Mouse (Mus musculus) liver, adult 2 months (tissue): ENCODE results near the gene Gm42742. TPM values are rescaled to one million over a fixed set of nuclear protein-coding genes. Genes with fewer than 3 reads are reported as not detected.

Experiments
- DNase-seq: peaks from one replicate; pipeline ENCODE4 v3.0.0-alpha.2; 2011; ENCODE audit warnings: low read depth, low spot score; ENCODE audit errors: extremely low read depth
- H3K27ac ChIP-seq: fragments of 200-500 bp; replicated peaks from 2 replicates; pipeline ENCODE4 v1.5.1; 2012; ENCODE audit warnings: low read depth, mild to moderate bottlenecking, control low read depth, inconsistent platforms, low read length; ENCODE audit not compliant: insufficient read depth
- H3K27me3 ChIP-seq: fragments of 200-500 bp; 2 replicates; pipeline ENCODE4 v1.6.1; 2012; ENCODE audit warnings: mild to moderate bottlenecking, moderate library complexity, low read length, inconsistent platforms; ENCODE audit not compliant: control insufficient read depth, insufficient read depth
- H3K36me3 ChIP-seq: fragments of 200-500 bp; 2 replicates; pipeline ENCODE4 v1.6.1; 2012; ENCODE audit warnings: low read length, inconsistent platforms; ENCODE audit not compliant: control insufficient read depth, insufficient read depth
- H3K4me1 ChIP-seq: fragments of 200-500 bp; 2 replicates; pipeline ENCODE4 v1.6.1; 2011; ENCODE audit warnings: low read length; ENCODE audit not compliant: control insufficient read depth, insufficient read depth
- H3K4me3 ChIP-seq: fragments of 200-500 bp; 2 replicates; pipeline ENCODE4 v1.5.1; 2011; ENCODE audit warnings: low read depth, mild to moderate bottlenecking, control low read depth, low read length, moderate library complexity; ENCODE audit not compliant: insufficient read depth
- H3K79me2 ChIP-seq: fragments of 200-500 bp; 2 replicates; pipeline ENCODE4 v1.6.1; 2012; ENCODE audit warnings: inconsistent platforms, mild to moderate bottlenecking, low read length, moderate library complexity; ENCODE audit not compliant: control insufficient read depth, insufficient read depth
- H3K9ac ChIP-seq: fragments of 200-500 bp; 2 replicates; pipeline ENCODE4 v1.6.1; 2012; ENCODE audit warnings: low read depth, mild to moderate bottlenecking, control low read depth, inconsistent platforms, low read length
- CTCF ChIP-seq: fragments of 200-500 bp; IDR thresholded peaks from 2 replicates; pipeline ENCODE4 v1.5.1; 2011; ENCODE audit warnings: low read depth, low read length, control low read depth
- POLR2A ChIP-seq: fragments of 200-500 bp; IDR thresholded peaks from 2 replicates; pipeline ENCODE4 v1.6.1; 2011; ENCODE audit warnings: low read length, control low read depth; ENCODE audit not compliant: insufficient read depth; ENCODE audit errors: extremely low read depth
- WGBS: fragments of 180-500 bp; shearing (Covaris S2); methylation state at CpG from one replicate; pipeline ENCODE4 v1.1.7; 2018; 5-methylcytosine and 5-hydroxymethylcytosine counted together
- polyA plus RNA-seq: library from polyadenylated mRNA; depleted of rRNA; stranded (reverse); fragments of >200 nt; gene quantifications from 2 replicates; pipeline ENCODE4 v1.2.3, GENCODE M21; 2012
- total RNA-seq: library from RNA; depleted of rRNA; stranded (reverse); fragments of >200 nt; gene quantifications from 2 replicates; pipeline ENCODE4 v1.2.3, GENCODE M21; 2014

The Gm42742 gene
- total and polyA plus RNA-seq, 2 experiments, result 9.5 to 11.2 TPM

DNA sequence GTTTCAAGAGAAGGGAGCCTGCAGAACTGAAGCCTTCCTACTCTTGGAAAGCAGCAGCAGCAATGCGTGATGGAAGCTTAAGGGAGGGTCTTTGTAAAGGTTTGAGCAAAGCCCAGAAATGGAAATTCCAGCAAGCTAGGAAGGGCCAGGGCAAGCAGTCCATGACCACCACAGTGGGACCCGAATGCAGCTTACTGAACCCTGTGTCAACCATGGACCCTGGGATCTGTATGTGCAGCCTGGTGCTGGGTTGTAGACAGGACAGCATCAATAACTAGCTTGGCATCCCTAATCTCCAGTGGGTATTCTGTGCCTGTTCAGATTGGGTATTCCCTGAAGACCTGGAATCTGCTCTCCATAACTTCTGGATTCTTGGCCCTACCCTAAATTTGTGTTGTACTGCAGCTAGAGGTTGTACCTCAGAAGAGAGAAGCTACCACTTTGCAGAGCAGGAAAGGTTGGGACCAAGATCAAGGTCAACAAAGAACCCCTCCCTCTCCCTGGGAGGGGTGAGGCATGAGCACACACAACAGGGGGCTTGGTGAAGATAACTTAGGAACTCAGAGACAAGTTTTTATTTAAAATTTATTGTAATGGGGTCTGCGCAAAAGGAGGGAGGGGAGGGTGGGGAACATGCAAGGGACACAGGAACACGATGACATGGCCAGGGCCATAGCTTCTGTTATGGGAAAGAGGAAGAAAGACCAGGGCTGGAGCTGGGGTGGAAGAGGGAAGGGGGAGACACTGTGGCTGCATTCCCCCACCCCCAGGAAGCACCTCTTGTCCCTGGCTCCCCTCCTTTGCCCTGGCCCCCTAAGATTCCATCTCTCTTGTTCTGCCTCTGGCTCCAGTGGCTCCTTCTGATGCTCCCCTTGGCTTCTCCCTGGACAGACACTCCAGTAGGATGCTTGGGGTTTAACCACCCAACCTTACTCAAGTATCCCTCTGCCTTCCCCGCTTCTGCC lies 948 bp upstream of the Gm42742 start:
- Histone ChIP-seq H3K36me3 (no peaks in the 10 kb centered on the region; the same call in 1 of the 2 replicates), H3K4me1 (peaks cover 12% of the 10 kb centered on the region), H3K9ac (no peak overlapping the region), H3K4me3 (no peak overlapping the region), H3K79me2 (no peaks in the 10 kb centered on the region), H3K27me3 (no peaks in the 10 kb centered on the region), H3K27ac (no peak overlapping the region)
- no peak for DNase-seq
- TF ChIP-seq POLR2A, result no peak
- no peak for TF ChIP-seq CTCF
- 75% methylated on average over 5 of the region's 5 CpGs for WGBS

DNA sequence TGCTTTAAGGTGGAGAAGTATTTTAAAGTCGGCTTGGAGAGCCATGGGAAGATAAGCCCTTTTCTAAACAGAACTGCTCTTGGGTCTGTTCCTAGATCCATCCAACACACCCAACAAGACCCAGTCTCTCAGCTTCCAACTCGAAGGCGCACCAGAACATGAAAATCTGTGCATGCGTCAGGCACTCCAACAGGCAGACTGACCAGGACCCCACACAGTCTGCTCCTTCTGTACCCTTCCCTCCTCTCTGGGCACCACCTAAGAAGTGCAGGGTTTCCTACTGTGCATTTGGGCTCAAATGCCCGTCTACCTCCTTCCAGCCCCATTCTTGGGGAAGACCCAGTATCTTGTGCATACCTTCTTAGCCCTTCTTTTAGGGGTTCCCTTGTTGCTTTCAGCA lies 406 bp downstream of the Gm42742 start:
- TF ChIP-seq POLR2A (no peak), CTCF (no peak)
- no peak overlapping the region for H3K27ac ChIP-seq
- H3K4me1 ChIP-seq, result peaks cover 19% of the 10 kb centered on the region
- peak overlapping the region; percentile 4; the same call in 1 of the 2 replicates for H3K4me3 ChIP-seq
- no peaks in the 10 kb centered on the region for H3K27me3 ChIP-seq
- 66% methylated on average over 5 of the region's 5 CpGs for WGBS
- H3K79me2 ChIP-seq, result no peaks in the 10 kb centered on the region
- no peaks in the 10 kb centered on the region; the same call in 1 of the 2 replicates for H3K36me3 ChIP-seq
- no peak for DNase-seq
- H3K9ac ChIP-seq, result no peak overlapping the region

DNA sequence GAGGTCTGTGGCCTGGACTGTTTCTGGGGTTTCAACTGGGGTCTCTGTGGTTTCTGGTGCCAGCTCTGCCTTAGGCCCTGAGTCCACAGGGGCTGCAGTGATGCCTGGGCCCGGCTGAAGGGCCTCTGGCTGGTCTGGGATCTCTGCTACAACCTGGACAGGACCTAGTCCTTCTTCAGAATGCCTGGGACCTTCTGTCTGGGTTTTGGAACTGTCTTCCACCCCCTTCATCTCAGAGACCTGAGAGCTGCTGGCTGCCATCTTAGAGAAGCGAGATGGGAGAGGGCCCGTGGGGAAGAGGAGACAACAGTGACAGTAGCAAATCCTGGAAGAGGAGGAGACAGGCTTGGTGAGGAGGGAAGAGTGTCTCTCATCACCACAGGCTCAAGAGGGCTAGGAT lies 866 bp downstream of the Gm42742 start:
- H3K79me2 ChIP-seq, result no peaks in the 10 kb centered on the region; the same call in 1 of the 2 replicates
- WGBS, result 89% methylated on average over 3 of the region's 3 CpGs
- H3K9ac ChIP-seq, result no peak overlapping the region
- no peaks in the 10 kb centered on the region for H3K27me3 ChIP-seq
- no peak overlapping the region for H3K4me3 ChIP-seq
- H3K27ac ChIP-seq, result no peak overlapping the region
- no peak for TF ChIP-seq POLR2A
- TF ChIP-seq CTCF, result no peak
- peaks cover 18% of the 10 kb centered on the region for H3K4me1 ChIP-seq
- no peak for DNase-seq
- H3K36me3 ChIP-seq, result no peaks in the 10 kb centered on the region; the same call in 1 of the 2 replicates

DNA sequence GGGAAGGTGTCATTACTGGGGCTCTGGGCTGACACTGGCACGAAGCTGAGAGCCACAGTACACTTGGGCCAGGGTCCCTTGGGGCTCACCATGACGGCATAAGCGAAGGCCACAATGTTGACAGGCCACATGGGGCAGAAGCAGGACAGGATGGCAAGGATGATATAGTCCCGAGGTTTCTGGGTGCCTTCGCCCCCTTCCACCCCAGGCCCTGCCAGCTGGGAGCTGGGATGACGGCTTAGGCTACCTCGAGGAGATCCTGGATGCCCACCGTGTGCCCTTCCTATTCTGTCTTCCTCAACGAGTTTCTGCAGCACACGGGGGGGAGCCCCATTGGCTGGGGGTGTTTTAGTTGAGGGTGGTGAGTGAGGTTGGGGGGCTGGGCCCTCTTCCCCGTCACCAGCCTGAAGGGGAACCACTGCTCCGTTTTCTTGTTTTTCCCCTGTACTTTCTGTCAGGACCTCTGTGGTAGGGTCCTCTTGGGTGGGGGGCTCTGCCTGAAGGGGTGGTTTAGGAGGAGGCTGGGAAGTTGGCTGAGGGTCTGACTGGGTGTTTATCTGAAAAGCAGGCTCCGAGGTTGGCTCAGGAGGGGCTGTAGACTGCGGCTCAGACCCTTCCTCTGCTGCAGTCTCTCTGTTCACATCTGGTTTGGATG lies 1.5 kb downstream of the Gm42742 start:
- Histone ChIP-seq H3K4me3 (no peak overlapping the region), H3K36me3 (no peaks in the 10 kb centered on the region; the same call in 1 of the 2 replicates), H3K79me2 (no peaks in the 10 kb centered on the region; the same call in 1 of the 2 replicates), H3K27me3 (no peaks in the 10 kb centered on the region), H3K9ac (no peak overlapping the region), H3K4me1 (peaks cover 14% of the 10 kb centered on the region), H3K27ac (no peak overlapping the region)
- no peak for DNase-seq
- TF ChIP-seq POLR2A (no peak), CTCF (no peak)
- 86% methylated on average over 14 of the region's 14 CpGs for WGBS

DNA sequence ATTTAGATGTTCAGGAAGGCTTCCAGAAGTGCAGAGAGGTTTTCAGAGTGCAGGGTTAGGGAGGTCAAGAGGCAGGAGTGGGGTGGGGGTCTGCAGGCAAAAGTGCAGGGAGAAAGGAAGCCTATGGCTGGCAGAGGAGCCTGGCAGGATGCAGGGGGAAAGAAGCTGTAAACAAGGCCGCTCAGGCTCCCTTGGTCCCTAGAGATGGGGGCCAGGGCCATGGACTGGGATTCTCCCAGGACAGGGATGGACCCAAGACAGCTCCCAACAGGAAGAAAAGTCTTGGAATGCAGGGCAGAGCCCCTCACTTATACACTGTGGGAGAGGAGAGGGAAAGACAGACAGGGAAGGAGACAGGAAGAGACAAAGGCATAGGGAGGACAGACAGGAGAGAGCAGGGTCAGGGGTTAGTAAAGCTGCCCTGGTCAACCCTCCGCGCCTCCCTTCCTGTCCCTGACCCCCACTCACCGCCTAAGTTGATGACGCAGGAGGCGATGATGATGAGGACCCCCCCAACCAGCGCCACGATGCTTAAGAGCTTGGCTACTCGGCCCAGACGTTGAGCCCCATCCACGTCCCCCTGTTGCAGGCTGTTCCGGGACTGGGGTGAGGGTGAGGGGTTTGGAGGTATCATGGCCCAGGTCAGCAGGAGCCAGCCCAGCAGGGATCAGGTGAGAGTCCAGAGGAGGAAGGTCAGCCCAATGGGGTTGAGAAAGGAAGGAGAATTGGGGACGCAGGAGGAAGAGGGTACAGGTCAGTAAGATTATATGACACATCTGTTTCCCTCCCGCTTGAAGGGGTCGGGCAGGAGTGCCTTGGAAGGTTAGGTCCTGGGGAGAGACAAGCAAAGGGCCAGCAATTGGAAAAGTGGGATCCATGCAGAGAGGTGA lies 2.2 kb downstream of the Gm42742 start:
- TF ChIP-seq POLR2A, result no peak
- TF ChIP-seq CTCF, result no peak
- Histone ChIP-seq H3K4me1 (peaks cover 14% of the 10 kb centered on the region), H3K36me3 (no peaks in the 10 kb centered on the region), H3K27ac (no peak overlapping the region), H3K27me3 (no peaks in the 10 kb centered on the region), H3K9ac (no peak overlapping the region), H3K79me2 (peaks cover 6% of the 10 kb centered on the region; the same call in 1 of the 2 replicates), H3K4me3 (no peak overlapping the region)
- WGBS, result 81% methylated on average over 15 of the region's 15 CpGs
- DNase-seq, result no peak
